Mouse (Mus musculus) urinary bladder, adult 18-20 months (tissue): ENCODE measurements around the gene Anks1b.
A peak's percentile ranks its signal among the peaks of the same experiment; 100 is the strongest.

Experiments used
- DNase-seq, 2 experiments: peaks; one replicate each; pipeline ENCODE4 v3.0.0; 2022; ENCODE audit warnings: low spot score in 2 of 2, mixed read lengths in 2 of 2

Gene Anks1b

GRCm38 (mm10) chr10:89873146-89873950 is at the start of gene Anks1b:
Gene Anks1b (plus strand): TSS chr10:89873509.
- peak in 1 of 2 experiments; percentile 13 for DNase-seq

GRCm38 (mm10) chr10:89823906-89824305 is 49.4 kb upstream of the Anks1b start:
- no peak for DNase-seq

GRCm38 (mm10) chr10:89826896-89827295 is 46.4 kb upstream of the Anks1b start:
- no peak for DNase-seq

GRCm38 (mm10) chr10:89832334-89832733 is 41.0 kb upstream of the Anks1b start:
- DNase-seq = no peak

GRCm38 (mm10) chr10:89833166-89833565 is 40.1 kb upstream of the Anks1b start:
- no peak for DNase-seq

- no peak for DNase-seq
Measured at GRCm38 (mm10) chr10:89837476-89837875, 35.8 kb upstream of the Anks1b start.

- DNase-seq = no peak
Measured at GRCm38 (mm10) chr10:89838834-89839233, 34.5 kb upstream of the Anks1b start.

GRCm38 (mm10) chr10:89850951-89851350 is 22.4 kb upstream of the Anks1b start:
- no peak for DNase-seq

GRCm38 (mm10) chr10:89855251-89855875 is 17.9 kb upstream of the Anks1b start:
- DNase-seq = no peak

GRCm38 (mm10) chr10:89856286-89856685 is 17.0 kb upstream of the Anks1b start:
- DNase-seq = no peak

GRCm38 (mm10) chr10:89868211-89868610 is 5.1 kb upstream of the Anks1b start:
- no peak for DNase-seq

- no peak for DNase-seq
Measured at GRCm38 (mm10) chr10:89868836-89869235, 4.5 kb upstream of the Anks1b start.

- peak in 1 of 2 experiments; percentile 1 for DNase-seq
Measured at GRCm38 (mm10) chr10:89872501-89873145, 686 bp upstream of the Anks1b start.

- peak in 1 of 2 experiments; percentile 5 for DNase-seq
Measured at GRCm38 (mm10) chr10:89874036-89874435, 727 bp downstream of the Anks1b start.

GRCm38 (mm10) chr10:89883561-89883960 is 10.3 kb downstream of the Anks1b start:
- DNase-seq = no peak

GRCm38 (mm10) chr10:89902720-89903337 is 29.5 kb downstream of the Anks1b start:
- no peak for DNase-seq

GRCm38 (mm10) chr10:89911889-89912288 is 38.6 kb downstream of the Anks1b start:
- DNase-seq = no peak

GRCm38 (mm10) chr10:89913174-89913573 is 39.9 kb downstream of the Anks1b start:
- no peak for DNase-seq

GRCm38 (mm10) chr10:89917141-89917540 is 43.8 kb downstream of the Anks1b start:
- DNase-seq = no peak

- DNase-seq = no peak
Measured at GRCm38 (mm10) chr10:89921965-89922364, 48.7 kb downstream of the Anks1b start.

- DNase-seq = no peak
Measured at GRCm38 (mm10) chr10:89942180-89942579, 68.9 kb downstream of the Anks1b start.
